Mouse (Mus musculus) liver, embryonic 14.5 days (tissue): Measurements from ENCODE around the gene Rerg. TPM values are rescaled to one million over a fixed set of nuclear protein-coding genes. Genes with fewer than 3 reads are reported as not detected.

Experiments
- ATAC-seq: fragments of 200-750 bp; cut with Nextera tagmentation; 2 replicates; pipeline ENCODE4 v1.8.0; 2017; ENCODE audit warnings: moderate number of reproducible peaks, mild to moderate bottlenecking, moderate library complexity; ENCODE audit not compliant: insufficient read depth
- DNase-seq, 3 experiments: peaks; one replicate each; pipeline ENCODE4 v3.0.0-alpha.2; 2012 to 2013; ENCODE audit warnings: low read depth in 3 of 3, low spot score in 3 of 3
- H3K27ac ChIP-seq: fragments of 300-500 bp; sonication (generic); 2 replicates; pipeline ENCODE4 v1.5.1; 2014; ENCODE audit warnings: moderate library complexity, mild to moderate bottlenecking, control low read depth, inconsistent platforms
- H3K27me3 ChIP-seq: fragments of 300-500 bp; sonication (generic); 2 replicates; pipeline ENCODE4 v1.6.1; 2014; ENCODE audit warnings: mild to moderate bottlenecking, low read length, moderate library complexity; ENCODE audit not compliant: control insufficient read depth, insufficient read depth
- H3K36me3 ChIP-seq: fragments of 300-500 bp; sonication (generic); replicated peaks from 2 replicates; pipeline ENCODE4 v1.6.1; 2014; ENCODE audit warnings: low read depth; ENCODE audit not compliant: control insufficient read depth, insufficient read depth
- H3K4me1 ChIP-seq, 2 experiments: fragments of 200-500 bp in 1 of 2; fragments of 300-500 bp in 1 of 2; sonication (generic) in 1 of 2; replicated peaks; 2 replicates each; pipeline ENCODE4 v1.6.1; 2012 to 2014; ENCODE audit warnings: antibody characterized with exemption in 1 of 2, inconsistent platforms in 1 of 2, low read length in 1 of 2; ENCODE audit not compliant: control insufficient read depth in 2 of 2, insufficient read depth in 2 of 2
- H3K4me2 ChIP-seq: fragments of 300-500 bp; sonication (generic); 2 replicates; pipeline ENCODE4 v1.6.1; 2014; ENCODE audit warnings: low read depth, mild to moderate bottlenecking, control low read depth, moderate library complexity
- H3K4me3 ChIP-seq, 2 experiments: fragments of 200-500 bp in 1 of 2; fragments of 300-500 bp in 1 of 2; sonication (generic) in 1 of 2; 2 replicates each; pipeline ENCODE4 v1.5.1; 2012 to 2014; ENCODE audit warnings: low read depth in 2 of 2, low read length in 2 of 2, mild to moderate bottlenecking in 2 of 2, control low read depth in 1 of 2, inconsistent platforms in 1 of 2, moderate library complexity in 1 of 2; ENCODE audit not compliant: insufficient read depth in 1 of 2
- H3K9ac ChIP-seq: fragments of 300-500 bp; sonication (generic); replicated peaks from 2 replicates; pipeline ENCODE4 v1.6.1; 2014; ENCODE audit warnings: mild to moderate bottlenecking, control low read depth, moderate library complexity
- H3K9me3 ChIP-seq: fragments of 300-500 bp; sonication (generic); 2 replicates; pipeline ENCODE4 v1.6.1; 2016; ENCODE audit warnings: low read length, mixed read lengths; ENCODE audit not compliant: control insufficient read depth
- CTCF ChIP-seq: IDR thresholded peaks from 2 replicates; pipeline ENCODE4 v1.5.1; 2016; ENCODE audit warnings: antibody characterized with exemption, low read depth, control low read depth
- EP300 ChIP-seq: IDR thresholded peaks from 2 replicates; pipeline ENCODE4 v1.6.1; 2016; ENCODE audit warnings: antibody characterized with exemption, low read depth
- WGBS: fragments of 180-500 bp; shearing (Covaris S2); extraction: QIAGEN DNeasy Blood & Tissue Kit; methylation state at CpG from one replicate; pipeline ENCODE4 v1.1.7; 2014; ENCODE audit not compliant: insufficient replicate concordance; 5-methylcytosine and 5-hydroxymethylcytosine counted together
- polyA plus RNA-seq, 2 experiments: library from polyadenylated mRNA; depleted of rRNA in 1 of 2; stranded (reverse) in 1 of 2; unstranded in 1 of 2; fragments of >200 nt; fragmentation: Nextera tagmentation in 1 of 2; extraction: Ambion mirVana in 1 of 2; gene quantifications; 2 replicates each; pipeline versions ENCODE4 v1.2.1 to v1.2.3; 2012 to 2014

Rerg gene
- polyA plus RNA-seq, 2 experiments = 1.2 to 1.9 TPM

- 13% methylated on average over 6 of the region's 6 CpGs for WGBS
- no peak for TF ChIP-seq EP300
- TF ChIP-seq CTCF = peak; percentile 77
These were observed 21.8 kb upstream of the Rerg start for GRCm38 (mm10) chr6:137192063-137192462.

GRCm38 (mm10) chr6:137191026-137191425, 20.7 kb upstream of the Rerg start:
- no peaks in the 10 kb centered on the region for H3K36me3 ChIP-seq
- H3K9me3 ChIP-seq = no peaks in the 10 kb centered on the region
- H3K27me3 ChIP-seq = no peaks in the 10 kb centered on the region
- no peak overlapping the region for H3K4me3 ChIP-seq
- no peak for TF ChIP-seq CTCF
- TF ChIP-seq EP300 = no peak
- H3K27ac ChIP-seq = no peak overlapping the region
- DNase-seq (no peak), ATAC-seq (no peak)
- H3K9ac ChIP-seq = no peak overlapping the region
- WGBS = 72% methylated on average over 11 of the region's 11 CpGs
- H3K4me1 ChIP-seq = no peaks in the 10 kb centered on the region
- no peak overlapping the region for H3K4me2 ChIP-seq

More at GRCm38 (mm10) chr6:137192063-137192462, 21.8 kb upstream of the Rerg start:
- Histone ChIP-seq H3K27me3 (no peaks in the 10 kb centered on the region), H3K4me3 (no peak overlapping the region), H3K36me3 (no peaks in the 10 kb centered on the region), H3K9me3 (no peaks in the 10 kb centered on the region), H3K4me1 (no peaks in the 10 kb centered on the region), H3K9ac (no peak overlapping the region), H3K4me2 (no peak overlapping the region), H3K27ac (no peak overlapping the region)
- DNase-seq (peak; percentile 9 to 24 (median 13)), ATAC-seq (no peak)

- Histone ChIP-seq H3K9me3 (no peaks in the 10 kb centered on the region), H3K9ac (no peak overlapping the region), H3K27ac (no peak overlapping the region), H3K4me2 (no peak overlapping the region), H3K36me3 (no peaks in the 10 kb centered on the region), H3K4me3 (no peak overlapping the region), H3K4me1 (no peaks in the 10 kb centered on the region), H3K27me3 (no peaks in the 10 kb centered on the region)
- no peak for ATAC-seq
- 69% methylated on average over 6 of the region's 6 CpGs for WGBS
- no peak for TF ChIP-seq CTCF
- no peak for DNase-seq
These were observed 20.3 kb upstream of the Rerg start for GRCm38 (mm10) chr6:137190577-137190976.

- no peak for TF ChIP-seq CTCF
- no peak for TF ChIP-seq EP300
- no peaks in the 10 kb centered on the region for H3K27me3 ChIP-seq
- no peak overlapping the region for H3K27ac ChIP-seq
- 54% methylated on average over 11 of the region's 11 CpGs for WGBS
- no peaks in the 10 kb centered on the region for H3K36me3 ChIP-seq
- H3K4me2 ChIP-seq = no peak overlapping the region
- DNase-seq (no peak), ATAC-seq (no peak)
- H3K4me3 ChIP-seq = no peak overlapping the region
- no peaks in the 10 kb centered on the region for H3K4me1 ChIP-seq
- no peaks in the 10 kb centered on the region for H3K9me3 ChIP-seq
- no peak overlapping the region for H3K9ac ChIP-seq
These were observed 18.2 kb upstream of the Rerg start for GRCm38 (mm10) chr6:137188375-137188926.

- ATAC-seq = no peak
- no peak for DNase-seq
- no peaks in the 10 kb centered on the region for H3K4me1 ChIP-seq
- H3K4me3 ChIP-seq = no peak overlapping the region
- H3K27me3 ChIP-seq = no peaks in the 10 kb centered on the region
- H3K27ac ChIP-seq = no peak overlapping the region
- H3K4me2 ChIP-seq = no peak overlapping the region
- no peaks in the 10 kb centered on the region for H3K9me3 ChIP-seq
- no peaks in the 10 kb centered on the region for H3K36me3 ChIP-seq
- 55% methylated on average over 3 of the region's 3 CpGs for WGBS
- TF ChIP-seq EP300 (no peak), CTCF (no peak)
- H3K9ac ChIP-seq = no peak overlapping the region
These were observed 17.1 kb upstream of the Rerg start for GRCm38 (mm10) chr6:137187426-137187825.
